Mouse (Mus musculus): ENCODE results near the gene Mok. TPM values are rescaled to one million over a fixed set of nuclear protein-coding genes. Genes with fewer than 3 reads are reported as not detected.
"Not testable (repeated sequence)": the region's sequence is repeated elsewhere in the genome, so short reads cannot be mapped to it uniquely, and the experiment has no call there.

The Mok gene
- polyA plus RNA-seq, 1 experiment from 2014 or later = 13.5 TPM

GRCm38 (mm10) chr12:110861256-110861655, 20.5 kb upstream of the Mok start:
- Histone ChIP-seq H3K9me3 (replicated peaks) (no peaks in the 10 kb centered on the region), H3K27me3 (no peaks in the 10 kb centered on the region), H3K9ac (no peak overlapping the region), H3K4me2 (replicated peaks) (no peak overlapping the region), H3K27ac (no peak overlapping the region), H3K36me3 (peaks cover 17% of the 10 kb centered on the region), H3K4me3 (no peak overlapping the region), H3K4me1 (no peaks in the 10 kb centered on the region)
- WGBS = 62% methylated on average over 7 of the region's 7 CpGs
- no peak for ATAC-seq (ENCODE audit: low FRiP score)

GRCm38 (mm10) chr12:110860293-110860692, 19.6 kb upstream of the Mok start:
- H3K4me1 ChIP-seq = no peaks in the 10 kb centered on the region
- peaks cover 25% of the 10 kb centered on the region for H3K36me3 ChIP-seq
- no peaks in the 10 kb centered on the region for H3K9me3 ChIP-seq (replicated peaks)
- no peak overlapping the region for H3K4me2 ChIP-seq (replicated peaks)
- no peak overlapping the region for H3K9ac ChIP-seq
- no peak for ATAC-seq (ENCODE audit: low FRiP score)
- H3K27ac ChIP-seq = no peak overlapping the region
- no peaks in the 10 kb centered on the region for H3K27me3 ChIP-seq
- no peak overlapping the region for H3K4me3 ChIP-seq

DNA sequence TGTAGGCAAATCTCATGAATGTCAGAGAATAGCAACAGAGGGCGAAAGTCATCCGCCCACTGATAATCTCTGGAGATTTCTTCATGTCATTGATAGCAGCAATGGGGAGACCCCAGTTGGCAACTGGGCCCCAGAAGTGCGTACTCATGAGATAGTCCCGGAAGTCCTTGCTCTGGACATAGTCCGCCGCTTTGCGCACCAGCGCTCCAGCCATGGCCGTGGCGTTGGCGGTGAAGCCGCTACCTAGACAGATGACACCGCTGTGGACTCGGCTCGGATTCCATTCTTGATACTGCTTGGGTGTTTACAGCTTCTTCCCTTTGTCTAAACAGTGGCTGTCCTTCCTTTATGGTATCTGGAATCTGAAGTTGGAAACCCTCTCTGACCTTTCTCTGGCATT, 17.9 kb upstream of the Mok start:
- H3K4me1 ChIP-seq; H3K4me3 ChIP-seq; ATAC-seq (ENCODE audit: low FRiP score); H3K4me2 ChIP-seq (replicated peaks); H3K27me3 ChIP-seq; H3K9me3 ChIP-seq (replicated peaks); H3K9ac ChIP-seq; H3K27ac ChIP-seq: not testable (repeated sequence)
- H3K36me3 ChIP-seq = peaks cover 27% of the 10 kb centered on the region
- WGBS = 98% methylated on average over 15 of the region's 15 CpGs

DNA sequence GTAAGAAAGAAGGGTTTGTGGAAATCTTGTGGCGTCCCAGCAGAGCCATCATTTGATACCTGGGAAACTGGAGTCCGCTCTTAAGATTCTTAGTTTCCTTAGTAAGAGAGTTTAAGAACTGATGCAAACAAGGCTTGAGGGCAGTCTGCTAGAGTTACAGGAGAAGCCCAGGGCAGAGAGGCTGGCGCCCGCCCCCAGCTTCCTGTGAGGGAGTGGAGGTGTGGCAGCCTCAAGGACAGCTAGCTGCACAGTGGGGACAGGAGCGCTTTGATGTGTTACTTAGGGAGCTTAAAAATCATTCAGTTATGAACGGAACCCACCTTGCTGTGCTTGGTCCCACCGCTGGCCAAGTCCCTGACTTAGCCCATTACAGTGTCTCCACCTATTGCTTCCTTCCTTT, 16.5 kb upstream of the Mok start:
- no peak overlapping the region for H3K4me3 ChIP-seq
- no peaks in the 10 kb centered on the region for H3K9me3 ChIP-seq (replicated peaks)
- no peak overlapping the region for H3K4me2 ChIP-seq (replicated peaks)
- no peak overlapping the region for H3K27ac ChIP-seq
- H3K4me1 ChIP-seq = no peaks in the 10 kb centered on the region
- H3K36me3 ChIP-seq = peaks cover 22% of the 10 kb centered on the region
- ATAC-seq (ENCODE audit: low FRiP score) = no peak
- H3K9ac ChIP-seq = no peak overlapping the region
- WGBS = 81% methylated on average over 7 of the region's 7 CpGs
- H3K27me3 ChIP-seq = no peaks in the 10 kb centered on the region

GRCm38 (mm10) chr12:110854786-110855737, 14.3 kb upstream of the Mok start:
- Histone ChIP-seq H3K36me3 (peaks cover 15% of the 10 kb centered on the region), H3K4me3 (no peak overlapping the region), H3K4me1 (peaks cover 13% of the 10 kb centered on the region), H3K27me3 (no peaks in the 10 kb centered on the region), H3K4me2 (replicated peaks) (no peak overlapping the region), H3K9ac (no peak overlapping the region), H3K27ac (no peak overlapping the region), H3K9me3 (replicated peaks) (no peaks in the 10 kb centered on the region)
- no peak for ATAC-seq (ENCODE audit: low FRiP score)
- WGBS = 85% methylated on average over 32 of the region's 32 CpGs

DNA sequence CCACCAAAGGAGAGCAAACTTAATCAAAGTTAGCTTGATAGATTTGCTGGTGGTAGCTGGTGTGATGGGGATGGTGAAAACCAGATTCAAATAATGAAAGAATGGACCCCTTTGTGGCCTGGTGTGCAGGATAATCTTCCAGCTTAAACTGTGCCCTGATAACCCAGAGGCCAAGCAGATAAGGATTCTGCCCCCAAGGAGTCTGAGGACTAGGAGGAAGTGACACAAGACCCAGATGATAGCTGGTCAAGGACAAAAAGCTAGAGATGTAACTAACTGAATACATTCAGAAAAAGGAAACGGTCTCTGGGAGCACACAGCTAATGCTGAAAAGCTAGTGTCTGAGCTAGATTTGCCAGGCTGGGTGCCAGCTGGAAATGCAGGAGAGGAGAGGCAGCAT, 11.2 kb upstream of the Mok start:
- no peak overlapping the region for H3K27ac ChIP-seq
- H3K4me3 ChIP-seq = no peak overlapping the region
- peaks cover 13% of the 10 kb centered on the region for H3K4me1 ChIP-seq
- 92% methylated on average over 1 of the region's 1 CpGs for WGBS
- no peaks in the 10 kb centered on the region for H3K9me3 ChIP-seq (replicated peaks)
- no peak overlapping the region for H3K9ac ChIP-seq
- no peak overlapping the region for H3K4me2 ChIP-seq (replicated peaks)
- peaks cover 12% of the 10 kb centered on the region for H3K36me3 ChIP-seq
- H3K27me3 ChIP-seq = peaks cover 5% of the 10 kb centered on the region
- no peak for ATAC-seq (ENCODE audit: low FRiP score)

DNA sequence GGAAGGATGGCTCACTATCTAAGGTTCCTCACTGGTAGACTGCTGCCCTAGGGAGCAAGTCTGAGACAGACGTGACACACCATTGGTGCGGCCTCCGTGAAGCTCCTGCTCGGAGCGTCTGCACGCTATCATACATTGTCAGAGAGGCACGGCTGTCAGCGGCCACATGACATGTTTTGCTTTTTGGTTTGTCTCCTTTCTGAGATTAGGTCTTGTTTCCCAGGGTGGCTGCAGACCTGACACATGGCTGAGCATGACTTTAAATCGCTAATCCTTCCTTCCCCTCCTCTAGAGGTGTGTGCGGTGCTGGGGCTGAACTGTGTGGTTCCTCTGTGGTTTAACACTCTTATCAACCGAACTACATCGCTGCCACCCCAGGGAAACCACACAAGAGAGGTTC, 10.7 kb upstream of the Mok start:
- Histone ChIP-seq H3K27me3 (peaks cover 10% of the 10 kb centered on the region), H3K27ac (no peak overlapping the region), H3K4me1 (peaks cover 16% of the 10 kb centered on the region), H3K9ac (no peak overlapping the region), H3K36me3 (peaks cover 12% of the 10 kb centered on the region), H3K4me3 (peak overlapping the region; percentile 96; the same call in 1 of the 2 replicates), H3K9me3 (replicated peaks) (no peaks in the 10 kb centered on the region), H3K4me2 (replicated peaks) (peak overlapping the region; percentile 71)
- WGBS = 80% methylated on average over 12 of the region's 12 CpGs
- ATAC-seq (ENCODE audit: low FRiP score) = no peak

GRCm38 (mm10) chr12:110850929-110851256, 10.2 kb upstream of the Mok start:
- Histone ChIP-seq H3K9me3 (replicated peaks) (no peaks in the 10 kb centered on the region), H3K36me3 (peaks cover 10% of the 10 kb centered on the region), H3K4me2 (replicated peaks) (peak overlapping the region; percentile 71), H3K27ac (no peak overlapping the region), H3K27me3 (peaks cover 15% of the 10 kb centered on the region), H3K4me3 (peak overlapping the region; percentile 96), H3K9ac (peak overlapping the region; percentile 93), H3K4me1 (peaks cover 17% of the 10 kb centered on the region)
- ATAC-seq (ENCODE audit: low FRiP score) = 0 out of 2 replicates have a peak, but pooled peaks have one; percentile 11
- WGBS = 17% methylated on average over 9 of the region's 9 CpGs

GRCm38 (mm10) chr12:110850010-110850928, 9.5 kb upstream of the Mok start, which contains the start of gene Zfp839:
Zfp839 (plus strand) TSS chr12:110850253.
- Histone ChIP-seq H3K4me1 (peaks cover 17% of the 10 kb centered on the region), H3K4me3 (peak within 1 kb of the TSS; percentile 96), H3K36me3 (peaks cover 4% of the 10 kb centered on the region), H3K27me3 (peaks cover 20% of the 10 kb centered on the region), H3K9ac (peak within 1 kb of the TSS; percentile 93), H3K9me3 (replicated peaks) (no peaks in the 10 kb centered on the region), H3K27ac (peak within 1 kb of the TSS; percentile 70), H3K4me2 (replicated peaks) (peak within 1 kb of the TSS; percentile 71)
- peak; percentile 80 for ATAC-seq (ENCODE audit: low FRiP score)
- under 1% methylated on average over 70 of the region's 89 CpGs for WGBS

DNA sequence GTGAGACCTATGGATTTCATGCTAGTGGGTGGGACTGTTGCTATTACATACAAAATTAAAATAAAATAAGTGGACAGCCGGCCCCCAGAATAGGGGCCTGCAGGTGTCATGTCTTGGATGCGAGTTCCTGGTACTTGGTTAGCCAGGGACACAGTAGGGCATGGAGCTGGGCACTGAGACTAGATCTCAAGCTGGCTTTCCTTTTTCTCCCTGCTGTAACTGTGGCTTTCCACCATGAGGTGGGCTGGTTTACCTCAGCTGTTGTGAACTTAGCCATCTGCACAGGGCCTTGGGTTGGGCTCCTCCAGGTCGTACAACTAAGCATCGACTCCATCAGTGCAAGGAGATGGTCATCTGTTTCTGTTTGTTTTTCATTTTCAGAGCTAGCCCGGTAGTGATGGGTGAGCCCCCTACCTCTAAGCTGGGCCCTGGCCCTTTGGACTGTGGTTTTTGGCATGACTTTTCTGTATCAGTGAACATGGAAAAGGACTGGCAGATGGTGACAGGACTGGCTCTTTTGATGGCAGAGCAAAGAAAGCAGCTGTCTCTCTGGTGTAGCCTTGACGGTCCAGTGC, 5.5 kb upstream of the Mok start:
- H3K4me2 ChIP-seq (replicated peaks) = peak overlapping the region; percentile 58
- H3K9me3 ChIP-seq (replicated peaks) = no peaks in the 10 kb centered on the region
- H3K27ac ChIP-seq = no peak overlapping the region
- 80% methylated on average over 6 of the region's 6 CpGs for WGBS
- no peak overlapping the region for H3K4me3 ChIP-seq
- H3K36me3 ChIP-seq = no peaks in the 10 kb centered on the region
- peaks cover 13% of the 10 kb centered on the region for H3K4me1 ChIP-seq
- peaks cover 29% of the 10 kb centered on the region for H3K27me3 ChIP-seq
- H3K9ac ChIP-seq = no peak overlapping the region; the same call in 1 of the 2 replicates
- no peak for ATAC-seq (ENCODE audit: low FRiP score)

DNA sequence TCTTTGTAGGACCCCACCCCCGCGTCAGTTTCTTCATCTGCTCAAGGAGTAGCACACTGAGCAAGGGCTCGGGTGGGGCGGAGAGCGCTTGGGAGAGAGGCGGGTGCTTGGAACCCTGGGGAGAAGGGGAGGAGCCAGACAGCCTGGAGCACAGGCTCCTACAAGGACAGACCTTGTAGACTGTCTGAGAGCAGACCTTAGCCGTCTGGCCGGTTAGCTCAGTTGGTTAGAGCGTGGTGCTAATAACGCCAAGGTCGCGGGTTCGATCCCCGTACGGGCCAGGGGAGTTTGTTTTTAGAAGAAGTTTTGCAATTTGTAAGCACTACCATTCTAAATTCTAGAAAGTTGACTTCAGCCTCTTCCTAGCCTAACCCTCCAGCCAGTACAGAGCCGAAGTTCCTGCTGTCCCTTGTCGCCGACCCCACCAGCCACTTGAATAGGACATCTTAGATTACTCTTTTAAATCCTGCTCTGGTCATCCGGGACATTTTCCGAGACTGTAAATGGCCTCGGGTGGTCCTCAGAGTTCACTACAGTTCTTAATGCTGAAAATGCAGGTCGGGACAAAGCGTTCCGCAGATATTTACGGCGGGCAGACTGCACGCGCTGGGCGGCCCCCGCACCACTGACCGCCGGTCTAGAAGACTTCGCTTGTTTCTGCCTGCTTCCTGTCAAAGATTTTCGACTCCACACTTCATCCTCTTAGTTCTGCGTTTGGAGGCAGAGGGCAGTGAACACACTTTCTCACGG, 4.6 kb upstream of the Mok start:
- 1% methylated on average over 36 of the region's 36 CpGs for WGBS
- Histone ChIP-seq H3K27ac (no peak overlapping the region), H3K9ac (peak overlapping the region; percentile 39), H3K4me1 (peaks cover 4% of the 10 kb centered on the region; the same call in 1 of the 2 replicates), H3K4me3 (peak overlapping the region; percentile 40), H3K4me2 (replicated peaks) (peak overlapping the region; percentile 58), H3K27me3 (peaks cover 29% of the 10 kb centered on the region), H3K9me3 (replicated peaks) (no peaks in the 10 kb centered on the region), H3K36me3 (no peaks in the 10 kb centered on the region)
- ATAC-seq (ENCODE audit: low FRiP score) = peak; percentile 75
